Mouse (Mus musculus) adrenal gland, postnatal 4 days (tissue): ENCODE measurements around the gene Gm9045. TPM values are rescaled to one million over a fixed set of nuclear protein-coding genes. Genes with fewer than 3 reads are reported as not detected.
"Not testable (repeated sequence)": the region's sequence is repeated elsewhere in the genome, so short reads cannot be mapped to it uniquely, and the experiment has no call there.

Experiments
- DNase-seq, 2 experiments: peaks; one replicate each; pipeline ENCODE4 v3.0.0; 2021 to 2022; ENCODE audit warnings: low spot score in 2 of 2, mixed read lengths in 2 of 2
- long read RNA-seq, 2 experiments: library from polyadenylated mRNA; stranded (forward); transcript quantifications; one replicate each; pipeline ENCODE4 v2.0.0; 2021
- total RNA-seq, 2 experiments: library from RNA; stranded (reverse); gene quantifications; 2 replicates each; pipeline ENCODE4 v1.2.3; 2021

Gm9045 gene
- under 1 TPM in 1 of 2 experiments, not detected in 1; 0.14 TPM for total RNA-seq
- long read RNA-seq, experiment 1 = 0 reads
- long read RNA-seq, experiment 2 = 0 reads

- DNase-seq = not testable (repeated sequence)
Observed at GRCm38 (mm10) chr10:118337731-118338130, at the start of gene Gm9045. Gene Gm9045, minus strand, starts transcription at chr10:118337831.

DNA sequence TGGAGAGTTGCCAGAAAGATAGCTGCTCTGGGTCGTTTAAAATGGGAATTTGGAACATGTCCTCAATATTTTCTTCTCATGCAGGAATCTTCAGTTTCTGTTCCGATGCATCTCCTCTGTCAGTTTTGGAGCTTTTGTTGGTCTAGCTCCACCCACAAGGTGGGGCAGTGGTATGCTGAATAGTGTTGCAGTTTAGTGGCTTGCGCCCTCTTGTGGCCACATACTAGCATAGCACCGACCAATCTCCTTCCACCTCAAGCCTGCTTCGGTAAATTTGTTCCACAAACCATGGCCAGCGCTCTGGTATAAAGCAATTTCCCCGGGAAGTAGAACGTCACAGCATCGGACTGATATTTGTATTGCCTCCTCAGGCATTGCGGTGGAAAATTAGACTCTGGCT lies 32.8 kb upstream of the Gm9045 start:
- DNase-seq = peak; percentile 37 to 62

GRCm38 (mm10) chr10:118369518-118369917 lies 31.9 kb upstream of the Gm9045 start:
- no peak for DNase-seq

GRCm38 (mm10) chr10:118354005-118354404 lies 16.4 kb upstream of the Gm9045 start, which contains the start of gene Gm9049:
Gene Gm9049, minus strand, starts transcription at chr10:118354105.
- DNase-seq = not testable (repeated sequence)

DNA sequence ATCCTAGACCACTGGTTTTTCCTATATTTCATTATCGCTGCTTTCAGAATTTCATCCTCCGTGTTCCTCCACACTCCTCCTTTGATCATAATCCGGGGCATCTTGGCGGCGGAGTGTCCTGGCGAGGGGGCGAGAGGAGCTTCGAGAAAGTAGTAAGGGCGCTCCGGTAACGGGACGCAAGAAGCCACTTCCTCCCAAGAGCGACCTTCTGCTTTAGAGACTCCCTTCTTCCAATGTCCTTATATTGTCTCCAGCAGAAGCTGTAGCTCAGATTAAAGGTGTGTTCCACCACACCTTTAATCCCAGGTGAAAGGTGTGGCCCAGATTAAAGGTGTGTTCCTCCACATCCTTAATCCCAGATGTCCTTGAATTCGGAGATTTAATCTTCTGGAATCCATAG lies 10.9 kb upstream of the Gm9045 start, which contains the start of gene Gm9048:
Gene Gm9048, minus strand, starts transcription at position 101 of the 400 bp plus-strand sequence.
- not testable (repeated sequence) for DNase-seq

- not testable (repeated sequence) for DNase-seq
Observed at GRCm38 (mm10) chr10:118343155-118343554, 5.5 kb upstream of the Gm9045 start, which contains the start of gene Gm9046. Gene Gm9046, minus strand, starts transcription at chr10:118343255.

GRCm38 (mm10) chr10:118332308-118332707 lies 5.3 kb downstream of the Gm9045 start, which contains the start of gene Gm9044:
Gene Gm9044, minus strand, starts transcription at chr10:118332408.
- DNase-seq = not testable (repeated sequence)

GRCm38 (mm10) chr10:118326869-118327268 lies 10.8 kb downstream of the Gm9045 start, which contains the start of gene Gm9040:
Gene Gm9040, minus strand, starts transcription at chr10:118326969.
- DNase-seq = not testable (repeated sequence)

DNA sequence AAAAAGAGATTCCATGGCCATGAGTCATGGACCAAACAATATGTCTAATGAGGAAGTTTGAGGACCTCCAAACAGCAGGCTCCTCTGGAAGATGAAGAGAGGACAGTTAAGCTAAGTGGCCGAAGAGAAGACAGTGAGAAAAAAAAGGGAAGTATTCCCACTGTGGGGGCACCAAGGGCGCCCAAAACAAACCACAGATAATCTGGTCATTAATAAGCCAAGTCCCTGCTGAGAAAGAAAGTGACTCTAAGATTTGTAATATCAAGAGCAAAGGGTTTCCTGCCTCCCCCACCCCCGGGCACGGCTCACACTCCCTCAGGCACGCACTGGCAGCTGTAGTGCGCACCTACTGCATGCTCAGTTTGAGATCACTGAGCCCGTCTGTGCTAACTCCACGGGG lies 18.6 kb downstream of the Gm9045 start:
- no peak for DNase-seq

DNA sequence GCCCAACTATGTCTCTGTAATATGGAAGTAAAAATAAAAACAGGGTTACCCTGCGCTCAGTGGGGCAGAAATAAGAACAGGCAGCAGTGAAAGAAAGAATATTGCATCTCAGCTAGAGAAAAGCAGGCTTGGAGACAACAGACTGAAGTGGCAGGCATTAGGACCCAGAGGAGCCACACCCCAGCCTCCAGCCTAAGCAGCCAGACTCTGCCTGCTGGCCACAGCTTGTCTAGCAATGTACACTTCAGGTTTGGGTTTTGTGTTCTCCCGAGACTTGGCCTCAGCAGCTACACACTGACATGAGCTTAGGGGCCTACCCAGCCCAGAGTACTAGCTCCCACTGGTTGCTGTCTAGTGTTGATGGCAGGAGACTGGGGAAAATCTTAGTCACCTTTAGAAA lies 35.5 kb downstream of the Gm9045 start:
- DNase-seq = not testable (repeated sequence)

- DNase-seq = no peak
Observed at GRCm38 (mm10) chr10:118294938-118295337, 42.7 kb downstream of the Gm9045 start, which contains the start of gene Iltifb. Gene Iltifb, minus strand, starts transcription at chr10:118295038.

Other genes with a start within 250 kb of the Gm9045 start
- 10 to 100 TPM; 23.4 to 25.9 TPM for gene Mdm1, start 196.0 kb downstream of the Gm9045 start, total RNA-seq
- gene Il22, start 132.9 kb downstream of the Gm9045 start, total RNA-seq = not detected
- under 1 TPM; 0.59 to 0.68 TPM for gene Gm32717, start 97.1 kb downstream of the Gm9045 start, total RNA-seq
- under 1 TPM; 0.59 to 0.68 TPM for gene Gm32802, start 79.1 kb downstream of the Gm9045 start, total RNA-seq
- not detected for gene Iltifb, start 42.8 kb downstream of the Gm9045 start, total RNA-seq
- gene Gm9040, start 10.9 kb downstream of the Gm9045 start, total RNA-seq = not detected
- not detected for gene Gm9044, start 5.4 kb downstream of the Gm9045 start, total RNA-seq
- not detected for gene Gm9046, start 5.4 kb upstream of the Gm9045 start, total RNA-seq
- gene Gm9048, start 10.8 kb upstream of the Gm9045 start, total RNA-seq = under 1 TPM in 1 of 2 experiments, not detected in 1; 0.23 TPM
- gene Gm9049, start 16.3 kb upstream of the Gm9045 start, total RNA-seq = under 1 TPM in 1 of 2 experiments, not detected in 1; 0.14 TPM
- not detected for gene Ifng, start 103.2 kb upstream of the Gm9045 start, total RNA-seq